Mouse (Mus musculus) forebrain, embryonic 16.5 days (tissue): ENCODE data around the gene Slc25a21. TPM values are rescaled to one million over a fixed set of nuclear protein-coding genes. Genes with fewer than 3 reads are reported as not detected.

Source experiments
- ATAC-seq: fragments of 200-750 bp; cut with Nextera tagmentation; 2 replicates; pipeline ENCODE4 v1.8.0; 2017; ENCODE audit warnings: mild to moderate bottlenecking, moderate library complexity
- H3K27ac ChIP-seq: fragments of 300-500 bp; sonication (generic); 2 replicates; pipeline ENCODE4 v1.5.1; 2014; ENCODE audit warnings: low read length, control low read depth
- H3K27me3 ChIP-seq: fragments of 300-500 bp; sonication (generic); replicated peaks from 2 replicates; pipeline ENCODE4 v1.6.1; 2014; ENCODE audit warnings: low read length; ENCODE audit not compliant: control insufficient read depth, insufficient read depth
- H3K36me3 ChIP-seq: fragments of 300-500 bp; sonication (generic); 2 replicates; pipeline ENCODE4 v1.6.1; 2014; ENCODE audit not compliant: control insufficient read depth, insufficient read depth
- H3K4me1 ChIP-seq: fragments of 300-500 bp; sonication (generic); replicated peaks from 2 replicates; pipeline ENCODE4 v1.6.1; 2014; ENCODE audit warnings: low read length; ENCODE audit not compliant: control insufficient read depth, insufficient read depth
- H3K4me2 ChIP-seq: fragments of 300-500 bp; sonication (generic); 2 replicates; pipeline ENCODE4 v1.6.1; 2014; ENCODE audit warnings: mild to moderate bottlenecking, low read length, control low read depth
- H3K4me3 ChIP-seq: fragments of 300-500 bp; sonication (generic); replicated peaks from 2 replicates; pipeline ENCODE4 v1.5.1; 2014; ENCODE audit warnings: mild to moderate bottlenecking, low read length, control low read depth
- H3K9ac ChIP-seq: fragments of 300-500 bp; sonication (generic); replicated peaks from 2 replicates; pipeline ENCODE4 v1.6.1; 2014; ENCODE audit warnings: low read depth, low read length, control low read depth
- H3K9me3 ChIP-seq: fragments of 300-500 bp; sonication (generic); 2 replicates; pipeline ENCODE4 v1.6.1; 2016; ENCODE audit warnings: low read length; ENCODE audit not compliant: control insufficient read depth
- WGBS: fragments of 180-500 bp; shearing (Covaris S2); extraction: QIAGEN DNeasy Blood & Tissue Kit; methylation state at CpG from one replicate; pipeline ENCODE4 v1.1.7; 2014; 5-methylcytosine and 5-hydroxymethylcytosine counted together
- polyA plus RNA-seq: library from polyadenylated mRNA; unstranded; fragments of >200 nt; fragmentation: Nextera tagmentation; extraction: Ambion mirVana; gene quantifications from 2 replicates; pipeline ENCODE4 v1.2.1, GENCODE M21; 2015

Gene Slc25a21
- polyA plus RNA-seq, 1 experiment from 2014 or later: not detected

GRCm38 (mm10) chr12:57187032-57187431 lies 10.2 kb downstream of the Slc25a21 start:
- H3K4me3 ChIP-seq: no peak overlapping the region
- H3K27ac ChIP-seq: no peak overlapping the region
- H3K9me3 ChIP-seq: no peaks in the 10 kb centered on the region
- 90% methylated on average over 4 of the region's 4 CpGs for WGBS
- no peak for ATAC-seq
- H3K9ac ChIP-seq: no peak overlapping the region
- H3K27me3 ChIP-seq: no peaks in the 10 kb centered on the region
- H3K36me3 ChIP-seq: no peaks in the 10 kb centered on the region
- no peak overlapping the region for H3K4me2 ChIP-seq
- no peaks in the 10 kb centered on the region for H3K4me1 ChIP-seq

- no peak overlapping the region for H3K27ac ChIP-seq
- H3K4me3 ChIP-seq: no peak overlapping the region
- no peak overlapping the region for H3K9ac ChIP-seq
- no peak for ATAC-seq
- H3K4me1 ChIP-seq: no peaks in the 10 kb centered on the region
- H3K36me3 ChIP-seq: no peaks in the 10 kb centered on the region
- 71% methylated on average over 2 of the region's 2 CpGs for WGBS
- H3K27me3 ChIP-seq: no peaks in the 10 kb centered on the region
- H3K4me2 ChIP-seq: no peak overlapping the region
- no peaks in the 10 kb centered on the region for H3K9me3 ChIP-seq
Observed at GRCm38 (mm10) chr12:57186126-57186525, 11.1 kb downstream of the Slc25a21 start.

GRCm38 (mm10) chr12:57185475-57185874 lies 11.8 kb downstream of the Slc25a21 start:
- H3K36me3 ChIP-seq: no peaks in the 10 kb centered on the region
- no peak overlapping the region for H3K9ac ChIP-seq
- WGBS: 0% methylated on average over 1 of the region's 1 CpGs
- no peaks in the 10 kb centered on the region for H3K27me3 ChIP-seq
- no peaks in the 10 kb centered on the region for H3K4me1 ChIP-seq
- no peak overlapping the region for H3K4me2 ChIP-seq
- no peak for ATAC-seq
- no peak overlapping the region for H3K27ac ChIP-seq
- H3K4me3 ChIP-seq: no peak overlapping the region
- no peaks in the 10 kb centered on the region for H3K9me3 ChIP-seq

- Histone ChIP-seq H3K4me2 (no peak overlapping the region), H3K9ac (no peak overlapping the region), H3K27me3 (no peaks in the 10 kb centered on the region), H3K27ac (no peak overlapping the region), H3K9me3 (no peaks in the 10 kb centered on the region), H3K4me1 (no peaks in the 10 kb centered on the region), H3K36me3 (no peaks in the 10 kb centered on the region), H3K4me3 (no peak overlapping the region)
- ATAC-seq: no peak
- WGBS: 60% methylated on average over 2 of the region's 2 CpGs
Observed at GRCm38 (mm10) chr12:57184401-57185147, 12.7 kb downstream of the Slc25a21 start.

GRCm38 (mm10) chr12:57179465-57180188 lies 17.6 kb downstream of the Slc25a21 start:
- 15% methylated on average over 5 of the region's 5 CpGs for WGBS
- Histone ChIP-seq H3K4me2 (no peak overlapping the region), H3K4me3 (no peak overlapping the region), H3K27me3 (no peaks in the 10 kb centered on the region), H3K36me3 (no peaks in the 10 kb centered on the region), H3K27ac (no peak overlapping the region), H3K4me1 (no peaks in the 10 kb centered on the region), H3K9ac (no peak overlapping the region), H3K9me3 (no peaks in the 10 kb centered on the region)
- ATAC-seq: no peak

- no peak for ATAC-seq
- Histone ChIP-seq H3K36me3 (no peaks in the 10 kb centered on the region), H3K4me3 (no peak overlapping the region), H3K27ac (no peak overlapping the region), H3K9me3 (no peaks in the 10 kb centered on the region), H3K4me1 (no peaks in the 10 kb centered on the region), H3K9ac (no peak overlapping the region), H3K27me3 (no peaks in the 10 kb centered on the region), H3K4me2 (no peak overlapping the region)
Observed at GRCm38 (mm10) chr12:57178818-57179217, 18.5 kb downstream of the Slc25a21 start.

- 86% methylated on average over 2 of the region's 2 CpGs for WGBS
- H3K4me3 ChIP-seq: no peak overlapping the region
- H3K9me3 ChIP-seq: no peaks in the 10 kb centered on the region
- no peak overlapping the region for H3K27ac ChIP-seq
- H3K9ac ChIP-seq: no peak overlapping the region
- ATAC-seq: no peak
- H3K27me3 ChIP-seq: no peaks in the 10 kb centered on the region
- no peaks in the 10 kb centered on the region for H3K36me3 ChIP-seq
- H3K4me2 ChIP-seq: no peak overlapping the region
- H3K4me1 ChIP-seq: no peaks in the 10 kb centered on the region
Observed at GRCm38 (mm10) chr12:57163294-57163693, 34.0 kb downstream of the Slc25a21 start.

- Histone ChIP-seq H3K9me3 (no peaks in the 10 kb centered on the region), H3K4me2 (no peak overlapping the region), H3K27me3 (no peaks in the 10 kb centered on the region), H3K4me1 (no peaks in the 10 kb centered on the region), H3K27ac (no peak overlapping the region), H3K9ac (no peak overlapping the region), H3K36me3 (no peaks in the 10 kb centered on the region), H3K4me3 (no peak overlapping the region)
- 52% methylated on average over 3 of the region's 3 CpGs for WGBS
- ATAC-seq: no peak
Observed at GRCm38 (mm10) chr12:57162840-57163239, 34.4 kb downstream of the Slc25a21 start.

- ATAC-seq: no peak
- no peak overlapping the region for H3K4me3 ChIP-seq
- H3K27ac ChIP-seq: no peak overlapping the region
- H3K27me3 ChIP-seq: no peaks in the 10 kb centered on the region
- H3K36me3 ChIP-seq: no peaks in the 10 kb centered on the region
- H3K4me1 ChIP-seq: no peaks in the 10 kb centered on the region
- no peak overlapping the region for H3K4me2 ChIP-seq
- no peak overlapping the region for H3K9ac ChIP-seq
- no peaks in the 10 kb centered on the region for H3K9me3 ChIP-seq
- WGBS: 81% methylated on average over 6 of the region's 6 CpGs
Observed at GRCm38 (mm10) chr12:57159904-57160303, 37.4 kb downstream of the Slc25a21 start.
